Mouse (Mus musculus) induced T-regulatory cell, adult 2 months (primary cell): ENCODE results near the gene Loxl3.

Experiments used
- DNase-seq: peaks from one replicate; pipeline ENCODE4 v3.0.0-alpha.2; 2012; ENCODE audit warnings: low read depth

Gene Loxl3

DNA sequence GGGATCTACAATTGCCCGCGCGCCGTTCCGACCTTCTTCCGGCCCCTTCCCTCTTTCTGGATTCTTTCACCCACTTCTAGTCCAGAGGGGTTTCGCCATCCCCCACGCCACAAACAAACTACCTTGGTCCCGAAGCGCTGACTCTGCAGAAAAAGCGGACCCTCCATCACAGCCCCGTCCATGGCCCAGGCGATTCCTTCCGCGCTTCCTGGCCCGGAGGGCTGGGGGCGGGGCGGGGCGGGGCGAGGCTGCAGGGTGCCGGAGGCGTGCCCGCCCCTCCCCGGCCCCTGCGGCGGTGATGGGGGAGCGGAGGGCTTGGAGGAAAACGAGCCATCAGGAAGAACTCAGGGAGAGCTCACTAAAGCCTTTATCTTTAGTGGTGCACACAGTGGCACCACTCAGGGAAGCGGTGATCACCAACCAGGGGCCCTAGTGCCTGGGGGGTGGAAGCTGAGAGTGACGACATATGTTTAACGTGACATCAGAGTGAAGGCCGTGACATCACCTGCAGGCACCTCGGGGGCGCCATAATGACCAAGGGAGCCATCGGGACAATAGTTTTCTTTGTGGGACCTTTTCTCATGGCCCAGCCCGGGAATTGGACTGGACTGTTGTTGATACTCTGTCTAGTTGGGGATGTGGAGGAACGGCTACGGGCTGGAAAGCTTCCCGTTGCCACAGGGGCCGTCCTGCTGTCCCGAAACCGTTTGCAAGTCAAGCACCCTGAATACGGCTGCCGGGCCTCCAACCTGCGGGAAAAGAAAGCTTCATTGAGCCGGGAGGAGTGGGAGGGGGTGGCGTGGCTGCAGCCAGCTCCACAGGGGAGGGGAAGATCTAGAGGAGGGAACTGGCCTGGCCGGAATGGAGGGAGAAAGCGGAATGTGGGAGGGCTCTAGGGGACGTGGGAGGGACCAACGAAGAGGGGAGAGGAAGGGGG lies at the start of gene Loxl3, which contains the start of gene Dok1:
Gene Loxl3 (plus strand): TSS at position 925 of the 937 bp plus-strand sequence.
Gene Dok1 (minus strand): TSS at position 223 of the 937 bp plus-strand sequence.
- peak; percentile 87 for DNase-seq

DNA sequence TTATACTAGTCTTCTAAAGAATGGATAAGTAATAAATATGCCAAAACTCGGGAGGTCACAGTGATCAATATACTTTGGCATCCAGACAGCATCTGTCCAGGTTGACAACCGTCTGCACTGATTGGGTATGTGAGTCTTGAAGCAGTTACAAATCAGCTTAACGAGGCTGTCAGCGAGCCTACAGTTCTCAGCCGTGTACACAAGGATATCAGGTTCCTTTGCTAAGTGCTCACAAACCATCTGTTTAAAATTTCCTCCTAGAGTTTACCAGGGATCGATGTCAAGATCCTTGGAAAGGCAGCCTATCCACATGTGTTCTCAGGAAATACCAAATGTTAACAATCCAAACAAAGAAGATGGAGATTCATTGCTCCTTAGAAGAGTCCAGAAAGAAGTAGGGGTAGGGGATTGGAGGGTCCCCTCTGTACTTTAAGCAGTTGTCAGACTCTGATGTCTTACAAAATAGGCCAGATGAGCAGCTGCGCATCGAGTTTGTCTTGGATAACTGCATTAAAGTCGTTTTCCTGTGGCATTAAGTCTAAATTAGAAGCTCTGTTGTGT lies 46.5 kb upstream of the Loxl3 start:
- DNase-seq: no peak

DNA sequence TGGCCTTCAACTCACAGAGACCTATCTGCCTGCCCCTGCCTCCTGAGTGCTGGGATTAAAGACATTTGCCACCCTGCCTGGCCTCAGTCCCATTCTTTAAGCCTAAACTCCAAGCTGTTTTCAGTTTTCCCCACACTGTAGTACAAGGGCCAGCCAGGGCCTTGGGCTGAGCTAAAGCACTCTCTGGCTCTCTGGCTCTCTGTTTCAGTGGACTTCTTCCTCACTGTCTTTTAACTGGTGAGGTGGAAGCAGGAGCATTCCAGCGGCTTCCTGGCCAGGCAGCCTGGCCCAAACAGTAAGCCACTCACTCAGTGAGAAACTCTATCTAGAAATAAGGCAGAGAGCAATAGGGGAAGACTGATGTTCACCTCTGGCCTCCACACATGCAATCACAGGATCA lies 40.3 kb upstream of the Loxl3 start:
- DNase-seq: no peak

- no peak for DNase-seq
Measured at GRCm38 (mm10) chr6:82994372-82994771, 39.6 kb upstream of the Loxl3 start.

DNA sequence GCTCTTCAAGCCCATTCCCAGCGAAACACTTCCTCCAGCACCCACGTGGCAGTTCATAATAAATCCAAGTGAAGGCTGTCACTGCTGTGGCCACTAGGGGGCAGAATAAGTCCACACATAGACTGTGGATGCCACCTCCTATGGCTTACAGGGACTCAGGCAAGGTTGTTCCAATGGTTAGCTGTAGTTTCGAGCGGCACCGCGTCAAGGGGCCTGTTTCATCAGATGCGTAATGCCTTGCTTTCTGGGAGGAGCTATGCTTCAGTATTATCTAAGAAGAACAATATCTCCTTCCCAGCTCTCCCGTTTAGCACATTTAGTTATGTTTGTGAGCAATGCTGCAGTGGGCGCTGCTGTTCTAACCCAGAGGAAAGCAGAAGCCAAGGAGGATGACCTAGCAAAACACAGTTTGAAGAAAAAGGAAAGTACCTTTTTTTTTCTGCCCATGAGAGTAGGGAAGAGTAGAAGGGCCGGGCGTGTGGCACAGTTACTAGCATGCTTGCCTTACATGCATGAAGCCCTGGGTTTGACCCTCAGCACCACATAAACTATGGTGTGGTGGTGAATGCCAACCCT lies 37.1 kb upstream of the Loxl3 start:
- peak; percentile 95 for DNase-seq

DNA sequence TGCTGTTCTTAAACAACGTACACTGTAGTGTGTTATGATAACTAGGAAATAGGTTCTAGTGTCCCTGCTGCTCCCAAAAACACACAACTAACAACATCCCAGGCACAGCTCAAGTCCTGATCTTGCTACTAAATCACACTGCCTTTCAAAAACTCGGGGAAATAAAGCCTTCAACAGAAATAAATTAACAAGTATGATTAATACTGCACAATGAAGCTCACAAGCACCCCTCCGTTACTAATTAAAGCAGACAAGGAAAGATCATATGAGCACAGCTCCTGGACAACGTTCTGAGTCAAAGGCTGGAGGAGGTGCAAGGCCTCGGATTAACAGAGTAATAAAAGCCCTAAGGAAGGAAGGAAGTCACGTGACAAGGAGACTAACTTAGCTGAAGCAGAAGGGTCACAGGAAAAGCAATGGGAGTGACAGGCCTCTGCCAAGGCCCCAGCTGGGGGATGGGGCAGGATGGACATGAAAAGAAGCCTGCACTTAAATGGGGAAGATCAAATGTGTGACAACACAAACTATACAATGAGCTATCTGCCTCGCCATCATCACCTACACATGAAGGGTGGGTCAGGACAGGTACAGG lies 36.4 kb upstream of the Loxl3 start:
- no peak for DNase-seq

DNA sequence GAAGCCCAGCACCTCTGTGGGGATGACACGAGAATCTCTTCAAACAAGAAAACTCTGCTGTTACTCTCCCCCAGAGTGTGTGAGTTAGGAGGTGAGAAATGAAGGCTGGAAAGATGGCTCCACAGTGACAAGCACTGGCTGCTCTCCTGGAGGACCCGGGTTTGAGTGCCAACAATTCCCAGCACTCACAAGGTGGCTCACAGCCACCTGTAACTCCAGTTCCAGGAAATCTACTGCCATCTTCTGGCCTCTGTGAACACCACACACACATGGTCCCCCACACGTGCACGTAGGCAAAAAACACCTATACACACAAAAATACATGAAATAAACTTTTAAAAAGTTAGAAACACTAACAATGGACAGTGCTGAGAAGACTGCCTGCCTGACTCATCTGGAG lies 35.6 kb upstream of the Loxl3 start:
- DNase-seq: peak; percentile 39

- DNase-seq: no peak
Measured at GRCm38 (mm10) chr6:82999986-83000385, 34.0 kb upstream of the Loxl3 start.

DNA sequence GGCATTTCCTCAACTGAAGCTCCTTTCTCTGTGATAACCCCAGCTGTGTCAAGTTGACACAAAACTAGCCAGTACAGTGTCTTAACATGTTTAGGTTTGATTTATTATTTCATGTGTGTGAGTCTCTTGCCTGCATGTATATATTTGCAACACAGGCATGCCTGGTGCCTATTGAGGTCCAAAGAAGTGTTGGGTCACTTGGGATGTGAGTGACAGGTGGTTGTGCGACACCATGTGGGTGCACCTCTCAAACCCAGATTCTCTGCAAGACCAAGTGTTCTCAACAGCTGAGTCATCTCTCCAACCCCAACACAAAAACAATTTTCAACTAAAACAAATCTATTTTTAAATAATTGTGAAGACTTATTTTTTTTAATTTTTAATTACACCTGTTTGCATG lies 30.9 kb upstream of the Loxl3 start:
- DNase-seq: no peak

DNA sequence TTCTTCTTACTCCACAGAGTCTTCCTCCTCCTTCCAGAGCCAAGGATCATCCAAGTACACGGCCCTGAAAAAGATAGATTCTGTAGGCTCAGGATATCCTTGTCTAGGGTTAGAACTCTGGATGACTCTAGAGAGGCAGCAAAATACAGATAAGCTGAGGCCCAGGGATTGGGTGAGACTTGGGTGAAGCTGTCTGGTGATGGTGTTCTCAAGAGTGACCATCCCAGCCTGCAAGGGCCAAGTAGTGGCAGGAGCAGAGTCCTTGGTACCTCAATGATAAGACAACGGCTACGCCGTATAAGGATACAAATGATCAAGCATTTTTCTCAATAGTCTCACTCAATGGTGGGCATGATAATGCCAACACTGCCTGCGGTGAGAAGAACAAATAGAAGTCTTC lies 30.1 kb upstream of the Loxl3 start:
- no peak for DNase-seq

GRCm38 (mm10) chr6:83004309-83004708 lies 29.7 kb upstream of the Loxl3 start:
- no peak for DNase-seq

- no peak for DNase-seq
Measured at GRCm38 (mm10) chr6:83004872-83005271, 29.1 kb upstream of the Loxl3 start.

DNA sequence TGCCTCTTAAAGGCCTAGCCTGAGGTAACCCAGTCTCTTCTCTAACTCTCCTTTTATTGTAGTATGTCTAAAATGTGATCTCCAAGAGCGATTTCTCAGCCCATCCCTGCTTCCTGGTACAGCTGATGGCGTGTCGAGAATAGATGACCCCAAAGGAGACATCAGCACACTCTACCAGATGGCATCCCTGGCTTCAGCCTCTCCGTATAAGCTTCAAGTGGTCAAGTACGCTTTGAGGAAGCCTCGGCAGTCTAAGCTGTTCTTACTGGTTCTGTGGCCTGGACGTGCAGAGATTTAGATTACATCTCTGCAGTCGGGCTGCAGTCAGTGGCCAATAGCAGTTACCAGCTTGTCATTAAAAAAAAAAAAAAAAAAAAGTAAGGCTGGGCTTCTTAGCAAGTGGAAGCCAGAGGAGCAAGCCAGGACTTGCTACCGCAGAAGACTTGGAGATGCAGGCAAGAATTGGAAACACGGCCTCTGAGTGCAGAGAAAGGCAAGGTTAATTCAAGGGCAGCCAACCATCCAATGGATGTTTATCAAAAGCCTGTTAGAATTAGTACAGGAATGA lies 28.4 kb upstream of the Loxl3 start:
- no peak for DNase-seq

DNA sequence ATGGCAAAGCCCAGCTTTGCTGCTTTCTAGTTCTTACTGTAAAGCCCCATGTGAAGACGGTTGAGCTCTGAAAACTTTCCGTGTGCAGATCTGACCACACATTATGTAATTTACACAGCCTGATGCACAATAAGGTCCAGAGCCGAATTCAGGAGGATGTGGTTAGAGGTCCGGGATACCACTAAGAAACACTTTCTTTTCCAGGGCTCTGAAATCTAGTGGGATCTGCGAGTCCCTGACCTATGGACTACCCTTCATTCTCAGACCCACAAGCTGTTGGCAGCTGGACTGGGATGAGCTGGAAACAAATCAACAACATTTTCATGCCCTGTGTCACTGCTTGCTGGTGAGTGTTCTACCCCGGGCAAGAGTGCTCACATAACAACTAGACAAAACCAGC lies 27.9 kb upstream of the Loxl3 start:
- DNase-seq: no peak

- DNase-seq: peak; percentile 49
Measured at GRCm38 (mm10) chr6:83008659-83009058, 25.3 kb upstream of the Loxl3 start.

DNA sequence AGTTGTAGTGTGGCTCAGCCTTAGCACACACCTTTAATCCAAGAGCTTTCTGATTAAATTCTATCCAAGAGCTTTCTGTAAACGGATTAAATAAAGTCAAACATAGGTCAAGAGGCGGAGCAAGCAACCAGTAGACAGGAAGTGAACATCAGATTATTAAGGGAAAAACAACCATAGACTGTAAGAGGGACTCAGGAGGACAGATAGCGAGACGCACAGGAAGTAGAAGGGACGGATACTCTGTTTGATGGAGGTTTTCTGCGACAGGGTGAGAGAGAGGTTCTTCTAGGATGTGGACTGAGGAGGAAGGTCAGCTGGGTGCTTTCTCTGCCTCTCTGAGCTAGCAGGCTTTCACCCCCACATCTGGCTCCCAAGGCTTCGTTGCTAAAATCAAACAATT lies 24.0 kb upstream of the Loxl3 start:
- DNase-seq: peak; percentile 72

DNA sequence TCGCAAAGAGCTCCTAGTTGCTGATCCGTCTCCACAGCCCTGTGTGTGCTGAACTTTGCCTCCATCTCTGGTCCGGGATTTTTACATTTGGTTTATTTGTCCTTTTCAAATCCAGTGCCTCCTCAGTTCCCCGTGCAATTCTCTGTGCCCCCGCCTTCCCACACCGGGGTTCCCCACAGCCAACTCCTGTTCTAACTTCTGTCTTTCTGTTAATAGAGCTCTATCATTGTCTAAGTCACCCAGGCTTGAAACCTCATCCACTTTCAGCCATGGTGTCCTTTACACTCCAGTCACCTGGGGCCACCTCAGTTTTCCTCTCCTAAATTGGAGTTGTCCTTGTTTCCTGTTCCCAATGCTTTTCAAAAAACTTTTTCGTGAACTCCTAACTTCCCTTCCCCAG lies 22.7 kb upstream of the Loxl3 start:
- no peak for DNase-seq

- DNase-seq: no peak
Measured at GRCm38 (mm10) chr6:83011756-83012155, 22.2 kb upstream of the Loxl3 start.

GRCm38 (mm10) chr6:83013444-83013843 lies 20.5 kb upstream of the Loxl3 start:
- peak; percentile 65 for DNase-seq

DNA sequence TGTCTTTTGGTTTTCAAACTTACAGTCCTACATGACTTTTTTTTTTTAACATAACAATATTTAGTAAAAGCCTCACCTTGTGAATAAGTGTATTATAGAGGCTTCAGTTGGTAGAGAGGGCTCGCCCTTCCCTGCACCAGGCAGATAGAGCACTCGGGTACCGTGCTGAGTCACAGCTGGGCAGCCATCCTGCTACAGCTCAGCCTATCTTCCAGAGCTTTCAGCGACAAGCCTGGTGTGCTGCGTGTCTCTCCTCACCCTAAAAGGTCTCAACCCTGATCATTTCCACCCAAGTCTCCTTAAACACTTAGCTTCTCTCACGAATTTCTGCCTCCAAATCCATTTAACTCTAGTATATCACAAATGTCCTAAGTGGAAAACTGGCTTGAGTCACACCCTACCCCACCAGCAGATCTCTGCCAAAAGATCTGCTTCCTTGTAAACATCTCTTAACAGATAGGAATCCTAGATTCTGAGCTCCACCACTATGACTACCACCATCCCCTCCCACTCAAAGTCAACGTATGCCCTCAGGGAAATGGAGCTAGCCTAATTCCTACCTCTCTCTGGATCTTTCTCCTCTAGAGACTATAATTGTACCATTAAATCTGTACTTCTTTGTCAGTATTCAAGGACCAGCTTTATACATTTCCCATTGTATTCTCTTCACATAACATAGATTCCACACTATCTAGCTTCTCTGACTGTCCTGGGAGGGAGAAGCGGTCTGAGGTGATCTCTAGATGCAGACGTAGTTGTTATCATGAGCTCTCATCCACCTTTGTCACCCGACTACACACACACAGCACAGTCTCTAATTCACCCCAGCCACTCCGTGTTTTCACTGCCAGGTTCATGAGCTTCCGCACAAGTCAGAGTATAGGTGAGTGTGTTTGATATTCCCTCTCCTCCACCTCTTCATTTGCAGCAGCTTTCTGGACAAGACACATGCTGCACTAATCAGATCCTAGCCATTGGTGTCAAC lies 19.2 kb upstream of the Loxl3 start:
- no peak for DNase-seq

DNA sequence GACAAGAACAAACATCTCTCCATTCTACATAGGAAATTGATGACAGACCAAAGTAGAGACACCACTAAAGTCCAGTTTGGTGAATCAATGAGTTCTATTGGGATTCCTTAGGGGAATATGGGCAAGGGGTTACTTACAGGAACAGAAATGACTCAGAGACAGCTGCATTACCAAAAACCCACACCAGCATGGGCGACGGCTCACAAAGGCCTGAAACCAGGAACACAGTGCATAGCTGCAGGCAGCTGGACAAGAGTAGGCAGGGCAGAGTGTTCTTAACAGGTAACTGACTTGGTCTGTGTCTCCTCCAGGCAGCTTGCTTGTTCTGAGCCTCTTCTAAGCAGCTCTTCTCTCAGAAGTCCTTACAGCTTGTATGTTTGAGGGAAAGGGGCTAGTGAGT lies 18.2 kb upstream of the Loxl3 start:
- DNase-seq: no peak
